Mouse (Mus musculus) forebrain, embryonic 13.5 days (tissue): Measurements from ENCODE around the gene Suv39h1. TPM values are rescaled to one million over a fixed set of nuclear protein-coding genes. Genes with fewer than 3 reads are reported as not detected.
"Not testable (repeated sequence)": the region's sequence is repeated elsewhere in the genome, so short reads cannot be mapped to it uniquely, and the experiment has no call there.

ENCODE experiments used
- ATAC-seq: fragments of 200-750 bp; cut with Nextera tagmentation; 2 replicates; pipeline ENCODE4 v1.8.0; 2017
- H3K27ac ChIP-seq: fragments of 300-500 bp; sonication (generic); 2 replicates; pipeline ENCODE4 v1.5.1; 2015; ENCODE audit warnings: inconsistent platforms, mild to moderate bottlenecking, moderate library complexity
- H3K27me3 ChIP-seq: fragments of 300-500 bp; sonication (generic); 2 replicates; pipeline ENCODE4 v1.6.1; 2015; ENCODE audit warnings: mild to moderate bottlenecking, inconsistent platforms
- H3K36me3 ChIP-seq: fragments of 300-500 bp; sonication (generic); 2 replicates; pipeline ENCODE4 v1.6.1; 2015; ENCODE audit warnings: mild to moderate bottlenecking, inconsistent platforms; ENCODE audit not compliant: poor library complexity, severe bottlenecking
- H3K4me1 ChIP-seq: fragments of 300-500 bp; sonication (generic); 2 replicates; pipeline ENCODE4 v1.6.1; 2015; ENCODE audit warnings: inconsistent platforms
- H3K4me2 ChIP-seq: fragments of 300-500 bp; sonication (generic); 2 replicates; pipeline ENCODE4 v1.6.1; 2015; ENCODE audit warnings: inconsistent platforms, mild to moderate bottlenecking, moderate library complexity
- H3K4me3 ChIP-seq: fragments of 300-500 bp; sonication (generic); 2 replicates; pipeline ENCODE4 v1.5.1; 2015; ENCODE audit warnings: mild to moderate bottlenecking, inconsistent platforms
- H3K9ac ChIP-seq: fragments of 300-500 bp; sonication (generic); 2 replicates; pipeline ENCODE4 v1.6.1; 2015; ENCODE audit warnings: mild to moderate bottlenecking, inconsistent platforms
- H3K9me3 ChIP-seq: fragments of 300-500 bp; sonication (generic); replicated peaks from 2 replicates; pipeline ENCODE4 v1.6.1; 2016; ENCODE audit warnings: inconsistent platforms
- WGBS: fragments of 180-500 bp; shearing (Covaris S2); methylation state at CpG from one replicate; pipeline ENCODE4 v1.1.7; 2015; 5-methylcytosine and 5-hydroxymethylcytosine counted together
- polyA plus RNA-seq: library from polyadenylated mRNA; unstranded; fragments of >200 nt; fragmentation: Nextera tagmentation; extraction: Ambion mirVana; gene quantifications from 2 replicates; pipeline ENCODE4 v1.2.1, GENCODE M21; 2015

Suv39h1 gene
- polyA plus RNA-seq, 1 experiment from 2014 or later, result 62.3 TPM

DNA sequence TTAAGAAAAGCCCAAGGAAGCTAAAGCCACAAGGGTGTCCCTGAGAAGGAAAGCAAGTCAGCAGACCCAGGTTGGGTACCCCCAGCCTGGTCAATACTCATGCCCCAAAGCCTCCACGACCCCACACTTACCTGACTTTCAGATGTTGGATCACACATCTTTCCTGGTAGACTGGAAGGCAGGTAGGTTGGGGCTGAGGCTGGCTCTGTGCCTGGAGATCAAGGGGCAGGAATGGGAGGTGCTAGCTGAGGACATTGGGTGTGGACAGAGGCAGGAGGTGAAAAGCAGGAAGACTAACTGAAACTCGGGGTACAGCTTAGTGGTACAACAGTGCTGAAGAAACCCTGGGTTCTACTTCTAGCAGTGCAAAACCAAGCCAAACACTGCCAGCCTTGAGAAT lies 56.3 kb downstream of the Suv39h1 start, which contains the start of gene Glod5:
Gene Glod5, minus strand, starts transcription at position 207 of the 400 bp plus-strand sequence.
- H3K4me3 ChIP-seq, result no peak within 1 kb of the TSS
- H3K27me3 ChIP-seq, result no peaks in the 10 kb centered on the region
- no peak for ATAC-seq
- 73% methylated on average over 2 of the region's 2 CpGs for WGBS
- no peak within 1 kb of the TSS for H3K4me2 ChIP-seq
- no peaks in the 10 kb centered on the region for H3K4me1 ChIP-seq
- no peak within 1 kb of the TSS for H3K27ac ChIP-seq
- no peak within 1 kb of the TSS for H3K9ac ChIP-seq
- H3K36me3 ChIP-seq, result no peaks in the 10 kb centered on the region
- no peaks in the 10 kb centered on the region for H3K9me3 ChIP-seq

DNA sequence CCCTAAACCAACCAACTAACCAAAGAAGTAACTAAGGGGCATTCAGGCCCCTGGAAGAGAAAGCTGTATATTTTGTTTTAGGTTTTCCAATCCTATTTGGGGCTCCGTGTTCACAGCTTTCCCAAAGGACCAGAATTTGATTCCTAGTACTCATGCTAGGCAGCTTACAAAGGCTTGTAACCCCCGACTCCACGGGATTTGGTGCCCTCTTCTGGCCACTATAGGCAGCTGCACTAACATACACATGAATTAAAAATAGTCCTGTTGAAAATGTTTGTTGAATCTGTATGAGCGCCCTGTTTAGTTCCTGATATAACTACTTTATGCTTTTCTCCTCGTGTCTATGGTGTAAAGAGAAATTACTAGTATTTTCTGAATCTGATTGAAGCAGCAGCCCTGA lies 57.4 kb downstream of the Suv39h1 start:
- Histone ChIP-seq H3K4me1 (0 out of 2 replicates have a peak, but pooled peaks cover 3% of the 10 kb centered on the region), H3K27ac (no peak overlapping the region), H3K4me3 (no peak overlapping the region), H3K27me3 (no peaks in the 10 kb centered on the region), H3K9ac (no peak overlapping the region), H3K4me2 (no peak overlapping the region), H3K9me3 (no peaks in the 10 kb centered on the region), H3K36me3 (no peaks in the 10 kb centered on the region)
- ATAC-seq, result no peak
- WGBS, result 16% methylated on average over 5 of the region's 5 CpGs

DNA sequence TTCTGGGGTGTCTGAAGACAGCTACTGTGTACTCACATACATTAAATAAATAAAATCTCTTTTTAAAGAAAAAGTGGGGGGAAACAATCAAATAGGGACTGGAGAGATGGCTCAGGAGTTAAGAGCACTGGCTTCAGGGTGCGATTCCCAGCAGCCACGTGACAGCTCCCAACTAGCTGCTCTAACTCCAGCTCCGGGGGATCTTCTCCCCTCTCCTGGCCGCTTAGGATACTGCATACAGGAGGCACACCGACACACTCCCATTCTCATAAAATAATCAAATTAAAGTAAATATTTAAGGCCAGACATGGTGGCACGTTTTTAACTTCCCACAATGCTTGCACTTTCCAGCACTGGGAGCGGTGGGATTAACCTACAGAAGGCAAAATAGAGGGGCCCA lies 58.9 kb downstream of the Suv39h1 start:
- not testable (repeated sequence) for ATAC-seq, H3K4me1 ChIP-seq, H3K36me3 ChIP-seq, H3K4me2 ChIP-seq, H3K4me3 ChIP-seq, H3K27me3 ChIP-seq, H3K9ac ChIP-seq, H3K27ac ChIP-seq, H3K9me3 ChIP-seq
- 37% methylated on average over 7 of the region's 7 CpGs for WGBS

DNA sequence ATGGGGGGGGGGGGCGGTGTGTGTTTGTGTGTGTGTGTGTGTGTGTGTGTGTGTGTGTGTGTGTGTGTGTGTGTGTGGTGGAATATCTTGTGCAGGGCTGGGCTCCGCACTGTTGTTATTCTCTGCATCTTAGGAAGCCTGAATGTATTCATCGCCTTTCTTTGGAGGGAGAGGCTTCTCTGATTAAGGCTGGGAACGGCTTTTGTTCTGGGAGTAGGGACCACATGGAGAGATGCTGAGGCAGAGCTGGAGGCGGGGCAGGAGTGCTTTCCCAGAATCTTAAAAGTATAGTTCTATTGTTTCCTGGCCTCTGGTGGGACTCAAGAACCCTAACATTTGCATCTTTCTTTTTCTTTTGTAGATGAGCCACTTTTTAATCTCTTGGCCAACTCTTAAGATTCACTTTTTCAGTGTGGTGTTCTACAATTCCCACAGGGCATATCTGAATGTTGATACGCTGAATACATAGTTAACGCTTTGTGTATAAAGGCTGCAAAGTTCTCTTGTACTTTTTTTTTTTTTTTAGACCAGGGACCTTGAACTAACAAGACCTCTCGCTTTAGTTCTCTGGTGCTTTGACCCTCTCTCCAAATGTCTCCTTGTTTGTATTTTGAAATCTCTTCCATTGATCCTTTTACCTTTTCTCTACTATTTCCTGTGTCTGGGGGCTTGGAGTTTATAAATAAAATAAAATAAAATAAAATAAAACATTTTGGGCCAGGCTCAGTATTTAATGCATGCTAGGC lies 60.8 kb downstream of the Suv39h1 start:
- Histone ChIP-seq H3K4me1 (0 out of 2 replicates have a peak, but pooled peaks cover 3% of the 10 kb centered on the region), H3K27me3 (no peaks in the 10 kb centered on the region), H3K9me3 (no peaks in the 10 kb centered on the region), H3K9ac (no peak overlapping the region), H3K4me3 (no peak overlapping the region), H3K36me3 (no peaks in the 10 kb centered on the region), H3K4me2 (no peak overlapping the region), H3K27ac (0 out of 2 replicates have a peak overlapping the region, but pooled peaks have one; percentile 31)
- ATAC-seq, result peak; percentile 85
- WGBS, result 21% methylated on average over 7 of the region's 8 CpGs

DNA sequence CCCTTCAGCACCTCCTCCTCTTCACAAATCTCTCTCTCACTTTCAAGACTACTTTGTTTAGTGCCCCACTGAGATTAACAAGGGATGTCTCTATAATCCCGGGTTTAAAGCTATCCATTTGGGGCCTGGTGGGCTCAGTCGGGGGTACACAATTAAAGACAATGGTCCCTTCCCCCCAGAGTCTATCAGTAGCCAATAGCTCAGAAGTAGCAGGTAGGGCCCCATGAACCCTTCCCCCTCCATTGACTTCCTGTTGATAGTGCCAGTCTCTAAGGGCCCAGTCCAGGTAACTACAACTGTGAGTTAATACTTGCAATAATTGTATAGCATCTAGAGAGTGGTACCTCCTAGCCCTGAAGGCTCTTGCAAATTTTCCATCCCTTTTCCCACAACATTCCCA lies 61.4 kb downstream of the Suv39h1 start:
- Histone ChIP-seq H3K4me1 (0 out of 2 replicates have a peak, but pooled peaks cover 3% of the 10 kb centered on the region), H3K9me3 (no peaks in the 10 kb centered on the region), H3K27me3 (no peaks in the 10 kb centered on the region), H3K4me3 (no peak overlapping the region), H3K4me2 (no peak overlapping the region), H3K36me3 (no peaks in the 10 kb centered on the region), H3K27ac (0 out of 2 replicates have a peak overlapping the region, but pooled peaks have one; percentile 31), H3K9ac (no peak overlapping the region)
- WGBS, result 25% methylated on average over 2 of the region's 2 CpGs
- peak; percentile 48; the same call in 1 of the 2 replicates for ATAC-seq

Other genes with a start within 250 kb of the Suv39h1 start
- 43.9 and 44.9 TPM in 2 replicates for gene Otud5, start 233.4 kb downstream of the Suv39h1 start, polyA plus RNA-seq
- gene Pim2, start 196.5 kb downstream of the Suv39h1 start, polyA plus RNA-seq, result 13.0 and 13.3 TPM in 2 replicates
- gene Slc35a2, start 190.7 kb downstream of the Suv39h1 start, polyA plus RNA-seq, result 29.7 and 36.6 TPM in 2 replicates
- gene Pqbp1, start 175.5 kb downstream of the Suv39h1 start, polyA plus RNA-seq, result 202 and 206 TPM in 2 replicates
- gene Timm17b, start 175.4 kb downstream of the Suv39h1 start, polyA plus RNA-seq, result 168 and 193 TPM in 2 replicates
- gene Gm10491, start 166.9 kb downstream of the Suv39h1 start, polyA plus RNA-seq, result not detected in 2 replicates
- not detected in 2 replicates for gene Gm10490, start 165.2 kb downstream of the Suv39h1 start, polyA plus RNA-seq
- 82.1 and 83.8 TPM in 2 replicates for gene Pcsk1n, start 154.9 kb downstream of the Suv39h1 start, polyA plus RNA-seq
- not detected in 2 replicates for gene Eras, start 146.2 kb downstream of the Suv39h1 start, polyA plus RNA-seq
- 53.5 and 64.8 TPM in 2 replicates for gene Hdac6, start 126.9 kb downstream of the Suv39h1 start, polyA plus RNA-seq
- gene Gata1, start 96.7 kb downstream of the Suv39h1 start, polyA plus RNA-seq, result 0.26 and 0.39 TPM in 2 replicates
- gene Glod5, start 56.3 kb downstream of the Suv39h1 start, polyA plus RNA-seq, result not detected in 2 replicates
- gene Was, start 15.7 kb upstream of the Suv39h1 start, polyA plus RNA-seq, result 0.10 TPM in 1 of 2 replicates, not detected in the other
- 36.2 and 43.6 TPM in 2 replicates for gene Wdr13, start 58.1 kb upstream of the Suv39h1 start, polyA plus RNA-seq
- gene Rbm3, start 71.1 kb upstream of the Suv39h1 start, polyA plus RNA-seq, result 483 and 515 TPM in 2 replicates
- gene Tbc1d25, start 101.4 kb upstream of the Suv39h1 start, polyA plus RNA-seq, result 14.2 and 15.7 TPM in 2 replicates
- gene Ebp, start 118.8 kb upstream of the Suv39h1 start, polyA plus RNA-seq, result 21.2 and 21.5 TPM in 2 replicates
- gene Porcn, start 131.8 kb upstream of the Suv39h1 start, polyA plus RNA-seq, result 29.1 and 32.3 TPM in 2 replicates
- 51.3 and 51.7 TPM in 2 replicates for gene Ftsj1, start 177.6 kb upstream of the Suv39h1 start, polyA plus RNA-seq
- gene Slc38a5, start 196.4 kb upstream of the Suv39h1 start, polyA plus RNA-seq, result 14.1 and 14.9 TPM in 2 replicates